Mouse (Mus musculus): ENCODE data around the gene Hspa1a.
A peak's percentile ranks its signal among the peaks of the same experiment; 100 is the strongest.
"Not testable (repeated sequence)": the region's sequence is repeated elsewhere in the genome, so short reads cannot be mapped to it uniquely, and the experiment has no call there.

The Hspa1a gene

GRCm38 (mm10) chr17:34972069-34972749 lies at the start of gene Hspa1a, which contains the start of gene Hspa1l:
Gene Hspa1a, minus strand, starts transcription at chr17:34972156.
Gene Hspa1l, plus strand, starts transcription at chr17:34972703.
- peak; percentile 95 for DNase-seq

- peak; percentile 94 for DNase-seq
These were observed 49.3 kb upstream of the Hspa1a start for GRCm38 (mm10) chr17:35021163-35021808.

GRCm38 (mm10) chr17:35020551-35020950 lies 48.6 kb upstream of the Hspa1a start:
- DNase-seq = no peak

DNA sequence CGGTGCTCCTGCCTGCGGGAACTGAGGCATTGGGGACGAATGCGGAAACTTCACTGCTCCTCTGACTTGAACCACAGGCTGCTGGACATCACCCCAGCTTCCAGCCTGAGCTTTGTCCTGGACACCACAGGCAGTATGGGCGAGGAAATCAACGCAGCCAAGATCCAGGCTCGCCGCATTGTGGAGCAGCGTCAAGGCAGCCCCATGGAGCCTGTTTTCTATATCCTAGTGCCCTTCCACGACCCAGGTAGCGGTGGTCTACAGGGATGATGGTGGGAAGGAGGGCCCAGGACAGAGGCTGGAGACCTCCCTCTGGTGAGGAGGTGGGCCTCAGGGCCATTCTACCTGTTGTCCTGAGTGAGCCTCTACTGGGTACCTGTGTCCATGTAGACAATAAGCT lies 47.9 kb upstream of the Hspa1a start:
- DNase-seq = no peak

- DNase-seq = no peak
These were observed 46.2 kb upstream of the Hspa1a start for GRCm38 (mm10) chr17:35018171-35018570.

DNA sequence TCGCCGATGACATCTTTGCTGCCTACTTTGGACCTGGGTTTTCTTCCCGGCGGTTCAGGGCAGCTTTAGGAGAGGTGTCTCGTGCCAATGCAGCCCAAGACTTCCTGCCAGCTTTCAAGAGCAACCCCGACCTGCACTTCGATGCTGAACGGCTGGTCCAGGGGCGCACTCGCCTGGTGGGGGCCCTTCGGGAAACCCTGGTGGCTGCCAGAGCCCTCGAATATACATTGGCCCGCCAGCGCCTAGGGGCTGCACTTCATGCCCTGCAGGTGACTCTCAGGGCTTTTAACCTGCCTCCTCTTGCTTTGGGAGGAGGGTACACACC lies 45.7 kb upstream of the Hspa1a start:
- no peak for DNase-seq

GRCm38 (mm10) chr17:35016791-35017705 lies 45.1 kb upstream of the Hspa1a start:
- DNase-seq = no peak

GRCm38 (mm10) chr17:35016376-35016775 lies 44.4 kb upstream of the Hspa1a start, which contains the start of gene Vwa7:
Gene Vwa7, plus strand, starts transcription at chr17:35016579.
- no peak for DNase-seq

GRCm38 (mm10) chr17:35015296-35015695 lies 43.3 kb upstream of the Hspa1a start:
- no peak for DNase-seq

DNA sequence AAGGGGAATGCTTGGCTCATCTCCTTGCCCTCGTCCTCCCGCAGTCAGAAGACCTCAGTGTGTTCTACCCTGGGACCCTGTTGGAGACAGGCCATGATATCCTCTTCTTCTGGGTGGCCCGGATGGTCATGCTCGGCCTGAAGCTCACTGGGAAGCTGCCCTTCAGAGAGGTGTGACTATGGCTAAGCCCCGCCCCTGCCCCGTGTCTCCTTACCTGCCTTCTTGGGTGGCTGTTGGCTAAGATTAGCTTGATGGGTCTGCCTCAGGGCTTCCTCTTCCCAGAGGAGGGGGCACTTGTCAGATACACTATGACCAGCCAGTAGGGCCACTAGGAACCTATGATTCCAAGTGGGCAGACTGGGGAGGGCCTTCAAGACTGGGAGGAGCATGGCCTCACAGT lies 41.3 kb upstream of the Hspa1a start:
- DNase-seq = no peak

DNA sequence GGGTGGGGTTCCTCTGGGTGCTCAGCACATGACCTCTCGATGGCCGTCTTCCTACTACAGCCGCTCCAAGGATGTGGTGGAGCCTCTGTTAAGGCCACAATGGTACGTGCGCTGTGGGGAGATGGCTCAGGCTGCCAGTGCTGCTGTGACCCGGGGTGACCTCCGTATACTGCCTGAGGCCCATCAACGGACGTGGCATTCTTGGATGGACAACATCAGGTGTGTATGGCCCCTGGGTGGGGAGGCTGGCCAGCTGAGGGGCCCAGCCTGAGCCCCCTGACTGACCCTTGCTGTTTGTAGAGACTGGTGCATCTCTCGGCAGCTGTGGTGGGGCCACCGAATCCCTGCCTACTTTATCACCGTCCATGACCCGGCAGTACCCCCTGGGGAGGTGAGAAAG lies 40.5 kb upstream of the Hspa1a start:
- no peak for DNase-seq

DNA sequence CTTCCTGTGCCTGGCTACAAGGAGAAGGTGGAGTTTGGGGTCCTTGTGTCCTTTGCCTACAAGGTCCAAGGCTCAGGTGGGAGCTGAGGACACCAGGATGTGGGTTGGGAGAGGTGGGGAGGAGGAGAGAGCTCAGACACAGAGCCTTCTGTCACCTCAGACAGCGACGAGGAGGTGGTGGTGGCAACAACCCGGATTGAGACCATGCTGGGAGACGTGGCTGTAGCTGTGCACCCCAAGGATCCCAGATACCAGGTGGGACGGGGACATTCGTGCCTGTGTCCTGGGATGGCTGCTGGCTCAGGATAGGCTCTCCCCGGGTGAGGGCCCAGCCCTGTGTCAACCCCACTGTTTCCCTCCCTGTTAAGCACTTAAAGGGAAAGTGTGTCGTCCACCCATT lies 39.5 kb upstream of the Hspa1a start:
- no peak for DNase-seq

DNA sequence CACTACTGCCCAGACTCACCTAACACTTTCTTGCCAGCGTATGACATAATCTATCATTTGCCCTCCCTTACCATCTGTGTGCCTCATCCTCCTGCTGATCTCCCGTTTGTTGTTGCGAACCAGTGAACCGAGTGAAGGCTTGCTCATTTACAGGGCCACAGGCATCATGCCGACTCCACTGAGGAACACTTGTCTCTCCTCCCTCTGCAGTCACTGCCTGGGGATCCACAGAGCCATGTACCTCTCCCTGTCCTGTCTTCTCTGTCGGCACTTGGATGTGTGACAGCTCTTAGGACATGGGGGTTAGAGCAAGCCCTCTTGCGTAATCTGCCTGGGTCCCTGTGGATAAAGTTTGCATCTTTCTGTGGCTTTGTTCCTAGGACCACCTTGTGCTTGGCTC lies 37.6 kb upstream of the Hspa1a start:
- DNase-seq = no peak

DNA sequence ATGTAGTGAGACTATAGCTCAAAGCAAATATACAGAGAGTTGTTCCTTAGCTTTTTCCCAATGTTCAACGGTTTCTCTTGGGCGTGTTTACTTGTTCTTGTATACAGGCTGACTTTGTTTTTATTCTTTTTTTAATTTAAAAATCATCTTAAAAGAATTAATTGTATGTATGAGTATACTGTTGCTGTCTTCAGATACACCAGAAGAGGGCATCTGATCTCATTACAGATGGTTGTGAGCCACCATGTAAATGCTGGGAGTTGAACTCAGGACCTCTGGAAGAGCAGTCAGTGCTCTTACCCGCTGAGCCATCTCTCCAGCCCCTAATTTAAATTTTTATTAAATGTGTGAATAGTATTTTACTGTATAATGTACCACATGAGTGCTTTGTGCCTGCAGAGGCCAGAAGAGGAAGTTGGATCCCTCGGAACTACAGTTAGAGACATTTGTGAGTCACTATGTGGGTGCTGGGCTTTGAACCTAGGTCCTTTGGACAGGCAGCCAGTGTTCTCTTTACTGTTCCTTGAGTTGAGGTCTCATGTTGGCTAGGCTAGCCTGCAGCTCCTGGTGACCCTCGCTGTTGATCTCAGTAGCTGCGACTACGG lies 35.5 kb upstream of the Hspa1a start:
- DNase-seq = no peak

GRCm38 (mm10) chr17:35005902-35006301 lies 33.9 kb upstream of the Hspa1a start:
- DNase-seq = not testable (repeated sequence)

DNA sequence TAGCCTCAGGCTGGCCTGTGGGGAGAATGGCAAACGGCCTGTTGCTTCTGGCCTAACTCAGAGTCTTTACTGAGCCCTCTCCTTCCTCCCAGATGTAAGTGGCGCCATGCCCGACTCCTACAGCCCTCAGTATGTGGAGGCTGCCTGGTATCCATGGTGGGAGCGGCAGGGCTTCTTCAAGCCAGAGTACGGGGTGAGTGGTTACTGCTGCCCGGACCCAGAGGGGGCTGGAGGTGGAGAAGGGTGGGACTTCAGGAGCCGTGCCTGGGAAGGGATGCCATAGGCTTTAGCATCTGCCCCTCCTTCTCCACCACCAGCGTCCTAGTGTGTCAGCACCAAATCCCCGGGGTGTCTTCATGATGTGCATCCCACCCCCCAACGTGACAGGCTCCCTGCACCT lies 33.2 kb upstream of the Hspa1a start:
- no peak for DNase-seq

DNA sequence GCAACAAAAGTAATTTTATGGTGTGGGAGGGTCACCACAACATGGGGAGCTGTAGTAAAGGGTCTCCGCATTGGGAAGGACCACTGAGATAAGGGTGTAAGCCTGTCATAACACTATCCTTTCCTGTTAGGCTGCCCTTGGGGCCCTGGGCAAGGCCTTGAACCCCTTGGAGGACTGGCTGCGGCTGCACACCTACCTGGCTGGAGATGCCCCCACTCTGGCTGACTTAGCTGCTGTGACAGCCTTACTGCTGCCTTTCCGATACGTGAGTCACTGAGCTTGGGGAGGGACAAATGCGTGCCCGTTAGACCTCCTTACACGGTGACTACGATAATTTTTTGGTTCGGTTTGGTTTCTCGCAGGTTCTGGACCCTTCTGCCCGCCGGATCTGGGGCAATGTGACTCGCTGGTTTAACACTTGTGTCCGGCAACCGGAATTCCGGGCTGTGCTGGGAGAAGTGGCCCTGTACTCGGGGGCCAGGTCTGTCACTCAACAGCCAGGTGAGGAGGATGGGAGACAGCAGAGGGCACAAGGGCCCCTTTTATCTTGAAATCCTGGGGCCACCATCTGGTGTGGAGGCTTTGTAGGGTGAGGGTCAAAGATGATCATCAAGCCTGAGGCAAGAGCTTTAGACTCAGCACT lies 32.2 kb upstream of the Hspa1a start:
- DNase-seq = no peak

- DNase-seq = no peak
These were observed 31.3 kb upstream of the Hspa1a start for GRCm38 (mm10) chr17:35003022-35003838.

GRCm38 (mm10) chr17:35002153-35002865 lies 30.4 kb upstream of the Hspa1a start:
- no peak for DNase-seq

GRCm38 (mm10) chr17:35001452-35002152 lies 29.6 kb upstream of the Hspa1a start:
- peak; percentile 62 for DNase-seq
